Mouse (Mus musculus) ovary, postnatal 10 days (tissue): ENCODE measurements around the gene Krt84.
"Not testable (repeated sequence)": the region's sequence is repeated elsewhere in the genome, so short reads cannot be mapped to it uniquely, and the experiment has no call there.

Experiments
- DNase-seq: peaks from one replicate; pipeline ENCODE4 v3.0.0; 2022; ENCODE audit warnings: low spot score

Gene Krt84

GRCm38 (mm10) chr15:101532720-101533119 is at the start of gene Krt84:
Gene Krt84, minus strand, starts transcription at chr15:101532820.
- DNase-seq = no peak

GRCm38 (mm10) chr15:101581701-101582100 is 49.1 kb upstream of the Krt84 start:
- DNase-seq = no peak

GRCm38 (mm10) chr15:101575506-101575905 is 42.9 kb upstream of the Krt84 start:
- DNase-seq = no peak

GRCm38 (mm10) chr15:101573796-101574345 is 41.3 kb upstream of the Krt84 start, which contains the start of gene Krt75:
Gene Krt75, minus strand, starts transcription at chr15:101573904.
- DNase-seq = no peak

- no peak for DNase-seq
Observed at GRCm38 (mm10) chr15:101567780-101568179, 35.2 kb upstream of the Krt84 start.

GRCm38 (mm10) chr15:101562850-101563249 is 30.2 kb upstream of the Krt84 start, which contains the start of gene Krt90:
Gene Krt90, minus strand, starts transcription at chr15:101562950.
- no peak for DNase-seq

- no peak for DNase-seq
Observed at GRCm38 (mm10) chr15:101558034-101558646, 25.5 kb upstream of the Krt84 start.

GRCm38 (mm10) chr15:101553169-101553568 is 20.5 kb upstream of the Krt84 start:
- DNase-seq = no peak

GRCm38 (mm10) chr15:101552188-101552587 is 19.6 kb upstream of the Krt84 start:
- DNase-seq = no peak

- DNase-seq = no peak
Observed at GRCm38 (mm10) chr15:101550567-101550966, 17.9 kb upstream of the Krt84 start, which contains the start of gene Krt82. Gene Krt82, minus strand, starts transcription at chr15:101550667.

- no peak for DNase-seq
Observed at GRCm38 (mm10) chr15:101544478-101544877, 11.9 kb upstream of the Krt84 start.

- DNase-seq = no peak
Observed at GRCm38 (mm10) chr15:101542543-101542942, 9.9 kb upstream of the Krt84 start.

- DNase-seq = no peak
Observed at GRCm38 (mm10) chr15:101538580-101538900, 5.9 kb upstream of the Krt84 start.

GRCm38 (mm10) chr15:101537864-101538579 is 5.4 kb upstream of the Krt84 start:
- DNase-seq = no peak

GRCm38 (mm10) chr15:101536054-101536850 is 3.6 kb upstream of the Krt84 start:
- no peak for DNase-seq

GRCm38 (mm10) chr15:101522556-101523232 is 9.9 kb downstream of the Krt84 start:
- no peak for DNase-seq

- DNase-seq = peak; percentile 52
Observed at GRCm38 (mm10) chr15:101519792-101520191, 12.8 kb downstream of the Krt84 start.

GRCm38 (mm10) chr15:101517161-101517560 is 15.5 kb downstream of the Krt84 start, which contains the start of gene Gm49425:
Gene Gm49425, minus strand, starts transcription at chr15:101517261.
- not testable (repeated sequence) for DNase-seq

- DNase-seq = no peak
Observed at GRCm38 (mm10) chr15:101508247-101508646, 24.4 kb downstream of the Krt84 start.

GRCm38 (mm10) chr15:101506896-101507758 is 25.5 kb downstream of the Krt84 start:
- no peak for DNase-seq

- DNase-seq = no peak
Observed at GRCm38 (mm10) chr15:101497181-101497580, 35.4 kb downstream of the Krt84 start.
